Mouse (Mus musculus) kidney, adult 2 months (tissue): ENCODE measurements around the gene Dffa.

Experiments
- CTCF ChIP-seq: fragments of 200-500 bp; conservative IDR thresholded peaks from 2 replicates; pipeline ENCODE4 v1.5.1; 2011; ENCODE audit warnings: low read depth, mild to moderate bottlenecking, control low read depth, low read length, moderate library complexity, mixed read lengths; ENCODE audit not compliant: insufficient read depth, insufficient read length
- POLR2A ChIP-seq: fragments of 200-500 bp; IDR thresholded peaks from one replicate; pipeline ENCODE4 v1.6.1; 2011; ENCODE audit warnings: low read depth, low read length, control low read depth

GRCm38 (mm10) chr4:149168016-149168415 lies 64.1 kb downstream of the Dffa start:
- no peak for TF ChIP-seq POLR2A
- no peak for TF ChIP-seq CTCF
